Mouse (Mus musculus): ENCODE measurements around the gene Gpatch2. TPM values are rescaled to one million over a fixed set of nuclear protein-coding genes. Genes with fewer than 3 reads are reported as not detected.

The Gpatch2 gene
- polyA plus RNA-seq, 1 experiment = 9.8 TPM

DNA sequence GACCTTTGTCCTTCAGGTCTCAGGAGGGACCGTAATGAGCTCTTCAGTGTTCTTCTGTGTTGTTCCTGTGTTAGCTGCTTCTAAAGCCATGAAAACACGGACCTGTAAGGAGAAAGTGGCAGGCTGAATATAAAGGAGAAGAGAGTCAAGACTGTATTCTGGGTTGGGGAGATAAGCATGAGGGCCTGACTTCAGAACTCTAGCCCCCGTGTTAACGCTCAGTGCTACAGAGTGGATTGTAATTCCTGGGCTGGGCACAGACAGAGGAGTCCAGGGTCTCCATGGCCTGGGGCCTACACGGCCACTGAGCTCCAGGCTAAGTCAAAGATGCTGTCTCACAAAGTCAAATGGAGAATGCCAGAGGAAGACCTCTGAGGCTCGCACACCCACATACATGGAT, 132.3 kb downstream of the Gpatch2 start:
- Histone ChIP-seq H3K27ac (ENCODE audit: control insufficient read depth, insufficient read depth, low read depth, low read length, poor library complexity) (peak overlapping the region; percentile 72), H3K4me1 (ENCODE audit: control insufficient read depth, insufficient read depth, low read length) (no peaks in the 10 kb centered on the region; the same call in 1 of the 2 replicates), H3K4me3 (replicated peaks; ENCODE audit: control insufficient read depth, low read depth, low read length) (no peak overlapping the region)
- no peak for TF ChIP-seq POLR2A (IDR thresholded peaks at IDR 0.05; ENCODE audit: borderline replicate concordance, control insufficient read depth, low read depth, low read length)
- TF ChIP-seq CTCF (IDR thresholded peaks at IDR 0.05; ENCODE audit: control insufficient read depth, insufficient read depth, low read length) = no peak
- WGBS = 60% methylated on average over 6 of the region's 6 CpGs

DNA sequence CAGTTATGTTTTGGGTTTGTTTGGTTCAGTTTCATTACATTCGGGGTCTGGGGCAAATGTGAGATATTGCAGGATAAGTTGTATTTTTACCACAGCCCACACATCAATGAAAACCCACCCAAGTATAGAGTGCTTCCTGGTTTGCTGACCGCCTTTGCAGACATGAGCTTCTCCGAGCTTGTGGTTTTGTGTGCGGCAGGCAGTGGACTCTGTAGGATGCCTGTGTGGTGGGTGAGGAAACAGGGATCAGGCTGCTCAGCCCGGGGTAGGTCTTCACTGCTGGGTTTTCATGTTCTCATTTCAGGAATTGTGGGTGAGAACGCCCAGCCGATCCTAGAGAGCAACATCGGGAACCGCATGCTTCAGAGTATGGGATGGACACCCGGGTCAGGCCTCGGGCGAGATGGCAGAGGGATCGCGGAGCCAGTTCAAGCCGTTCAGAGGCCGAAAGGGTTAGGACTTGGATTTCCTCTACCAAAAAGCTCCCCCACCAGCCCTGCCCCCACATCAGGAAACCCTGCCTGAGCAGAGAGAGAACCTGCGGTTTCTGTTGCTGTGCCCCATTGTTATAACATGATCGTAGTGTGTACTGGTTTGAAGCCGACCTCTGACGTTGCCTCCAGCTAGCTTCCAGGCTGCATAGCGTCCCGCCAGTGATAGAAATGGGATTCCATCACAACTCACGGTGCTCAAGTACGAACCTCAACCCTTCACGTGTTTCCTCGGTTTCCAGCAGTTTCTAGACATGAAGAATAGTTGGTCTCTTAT, 132.9 kb downstream of the Gpatch2 start:
- TF ChIP-seq CTCF (IDR thresholded peaks at IDR 0.05; ENCODE audit: control insufficient read depth, insufficient read depth, low read length) (no peak), POLR2A (IDR thresholded peaks at IDR 0.05; ENCODE audit: borderline replicate concordance, control insufficient read depth, low read depth, low read length) (no peak)
- WGBS = 43% methylated on average over 26 of the region's 26 CpGs
- Histone ChIP-seq H3K4me3 (replicated peaks; ENCODE audit: control insufficient read depth, low read depth, low read length) (peak overlapping the region; percentile 34), H3K27ac (ENCODE audit: control insufficient read depth, insufficient read depth, low read depth, low read length, poor library complexity) (peak overlapping the region; percentile 21), H3K4me1 (ENCODE audit: control insufficient read depth, insufficient read depth, low read length) (no peaks in the 10 kb centered on the region; the same call in 1 of the 2 replicates)

DNA sequence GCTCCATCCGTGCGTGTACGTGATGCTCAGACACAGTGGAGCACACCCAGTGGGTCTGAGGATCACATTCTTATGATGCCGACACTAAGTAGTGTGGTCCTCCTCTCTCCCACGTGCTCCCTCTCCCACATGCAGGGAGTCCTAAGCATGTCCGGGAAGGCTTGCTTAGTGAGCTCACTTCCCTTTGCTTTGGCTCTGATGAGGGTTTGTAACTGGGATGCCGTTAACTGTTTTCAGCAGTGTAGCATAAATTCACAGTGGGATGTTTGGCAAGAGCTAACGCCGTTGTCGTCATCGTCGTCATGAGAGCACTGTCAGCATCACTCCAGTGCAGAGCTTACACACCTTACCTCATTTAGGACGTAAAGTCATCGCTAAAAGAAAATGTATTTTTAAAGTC, 133.6 kb downstream of the Gpatch2 start:
- H3K27ac ChIP-seq (ENCODE audit: control insufficient read depth, insufficient read depth, low read depth, low read length, poor library complexity) = no peak overlapping the region
- no peak overlapping the region for H3K4me3 ChIP-seq (replicated peaks; ENCODE audit: control insufficient read depth, low read depth, low read length)
- no peak for TF ChIP-seq CTCF (IDR thresholded peaks at IDR 0.05; ENCODE audit: control insufficient read depth, insufficient read depth, low read length)
- TF ChIP-seq POLR2A (IDR thresholded peaks at IDR 0.05; ENCODE audit: borderline replicate concordance, control insufficient read depth, low read depth, low read length) = no peak
- WGBS = 63% methylated on average over 14 of the region's 14 CpGs
- no peaks in the 10 kb centered on the region; the same call in 1 of the 2 replicates for H3K4me1 ChIP-seq (ENCODE audit: control insufficient read depth, insufficient read depth, low read length)

DNA sequence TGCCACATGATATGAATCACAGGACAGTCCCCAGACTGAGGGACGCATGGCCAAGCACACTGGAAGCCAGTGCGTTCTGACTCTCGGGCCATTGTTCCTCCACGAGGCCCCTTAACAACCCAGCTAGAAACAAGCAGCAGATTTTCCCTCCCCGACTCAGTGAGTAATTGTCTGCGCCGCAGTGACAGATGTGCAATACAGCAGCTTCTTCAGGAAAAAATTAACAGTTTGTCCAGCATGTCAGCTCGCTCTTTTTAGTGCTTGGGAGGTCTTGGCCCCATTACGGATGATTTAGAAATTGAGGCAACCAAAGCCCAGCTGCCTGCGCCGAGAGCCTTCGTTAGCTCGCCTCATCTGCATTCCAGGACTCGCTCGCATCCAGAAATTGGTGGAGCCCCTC, 140.9 kb downstream of the Gpatch2 start:
- 91% methylated on average over 15 of the region's 15 CpGs for WGBS
- TF ChIP-seq CTCF (IDR thresholded peaks at IDR 0.05; ENCODE audit: control insufficient read depth, insufficient read depth, low read length) (no peak), POLR2A (IDR thresholded peaks at IDR 0.05; ENCODE audit: borderline replicate concordance, control insufficient read depth, low read depth, low read length) (no peak)
- Histone ChIP-seq H3K4me3 (replicated peaks; ENCODE audit: control insufficient read depth, low read depth, low read length) (no peak overlapping the region), H3K4me1 (ENCODE audit: control insufficient read depth, insufficient read depth, low read length) (no peaks in the 10 kb centered on the region), H3K27ac (ENCODE audit: control insufficient read depth, insufficient read depth, low read depth, low read length, poor library complexity) (no peak overlapping the region)

DNA sequence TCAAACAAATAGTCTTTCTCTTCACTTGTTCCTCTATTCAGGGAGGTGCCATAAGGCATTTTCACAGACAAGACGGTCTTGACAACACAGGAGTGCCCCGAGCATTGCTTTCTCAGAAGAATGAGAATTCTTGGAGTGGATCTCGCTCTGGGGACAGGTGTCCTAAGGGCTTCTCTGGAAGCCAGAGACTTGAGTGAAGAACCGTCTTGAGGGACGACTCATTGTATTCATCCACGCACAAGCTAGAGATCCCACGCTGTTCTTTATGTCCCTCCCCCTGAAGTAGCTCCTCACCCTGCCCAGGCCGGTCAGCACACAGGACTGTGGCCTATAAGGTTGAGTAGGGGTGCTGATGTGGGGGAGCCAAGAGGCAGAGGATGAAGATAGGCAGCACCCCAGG, 141.6 kb downstream of the Gpatch2 start:
- no peak for TF ChIP-seq POLR2A (IDR thresholded peaks at IDR 0.05; ENCODE audit: borderline replicate concordance, control insufficient read depth, low read depth, low read length)
- TF ChIP-seq CTCF (IDR thresholded peaks at IDR 0.05; ENCODE audit: control insufficient read depth, insufficient read depth, low read length) = no peak
- H3K27ac ChIP-seq (ENCODE audit: control insufficient read depth, insufficient read depth, low read depth, low read length, poor library complexity) = no peak overlapping the region
- 91% methylated on average over 8 of the region's 8 CpGs for WGBS
- no peaks in the 10 kb centered on the region for H3K4me1 ChIP-seq (ENCODE audit: control insufficient read depth, insufficient read depth, low read length)
- H3K4me3 ChIP-seq (replicated peaks; ENCODE audit: control insufficient read depth, low read depth, low read length) = no peak overlapping the region

DNA sequence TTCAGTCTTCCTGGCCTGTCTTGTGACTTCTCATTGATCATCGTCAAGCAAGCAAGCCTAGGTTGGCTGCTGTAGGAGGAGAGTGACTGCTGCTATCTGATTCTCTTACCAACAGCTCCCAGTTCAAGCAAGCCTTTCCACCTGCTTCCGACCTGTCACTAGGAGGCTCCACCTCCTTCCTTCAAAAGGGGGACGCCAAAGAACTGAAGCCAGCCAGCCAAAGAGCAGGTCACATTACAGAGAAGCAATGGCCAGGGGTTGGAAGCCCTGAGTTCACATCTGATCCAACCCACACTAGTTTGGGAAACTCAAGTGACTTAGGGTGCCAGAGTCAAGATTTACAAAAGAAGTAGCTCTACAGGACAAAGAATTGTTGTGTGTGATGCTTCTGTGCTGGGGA, 144.9 kb downstream of the Gpatch2 start:
- 52% methylated on average over 3 of the region's 3 CpGs for WGBS
- Histone ChIP-seq H3K27ac (ENCODE audit: control insufficient read depth, insufficient read depth, low read depth, low read length, poor library complexity) (no peak overlapping the region), H3K4me3 (replicated peaks; ENCODE audit: control insufficient read depth, low read depth, low read length) (no peak overlapping the region), H3K4me1 (ENCODE audit: control insufficient read depth, insufficient read depth, low read length) (no peaks in the 10 kb centered on the region)
- TF ChIP-seq CTCF (IDR thresholded peaks at IDR 0.05; ENCODE audit: control insufficient read depth, insufficient read depth, low read length) (no peak), POLR2A (IDR thresholded peaks at IDR 0.05; ENCODE audit: borderline replicate concordance, control insufficient read depth, low read depth, low read length) (no peak)

DNA sequence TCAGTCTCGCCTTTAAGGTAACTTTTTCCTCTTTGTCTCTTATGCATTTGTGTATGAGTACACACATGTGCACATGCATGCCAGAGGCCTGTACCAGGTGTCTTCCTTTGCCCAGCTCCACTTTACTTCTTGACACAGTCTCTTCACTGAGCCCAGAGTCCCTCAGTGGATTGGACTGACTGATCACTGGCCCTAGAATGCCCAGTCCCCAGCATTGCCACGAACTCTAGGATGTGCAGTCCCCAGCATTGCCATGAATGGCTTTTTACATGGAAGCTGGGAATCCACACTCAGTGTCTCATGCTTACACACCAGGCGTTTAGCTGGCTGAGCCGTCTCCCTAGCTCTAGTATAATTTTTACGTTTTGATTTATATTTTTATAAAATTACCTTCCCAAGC, 147.2 kb downstream of the Gpatch2 start:
- no peak overlapping the region for H3K27ac ChIP-seq (ENCODE audit: control insufficient read depth, insufficient read depth, low read depth, low read length, poor library complexity)
- H3K4me3 ChIP-seq (replicated peaks; ENCODE audit: control insufficient read depth, low read depth, low read length) = no peak overlapping the region
- no peaks in the 10 kb centered on the region; the same call in 1 of the 2 replicates for H3K4me1 ChIP-seq (ENCODE audit: control insufficient read depth, insufficient read depth, low read length)
- 77% methylated on average over 5 of the region's 5 CpGs for WGBS
- no peak for TF ChIP-seq CTCF (IDR thresholded peaks at IDR 0.05; ENCODE audit: control insufficient read depth, insufficient read depth, low read length)
- no peak for TF ChIP-seq POLR2A (IDR thresholded peaks at IDR 0.05; ENCODE audit: borderline replicate concordance, control insufficient read depth, low read depth, low read length)

DNA sequence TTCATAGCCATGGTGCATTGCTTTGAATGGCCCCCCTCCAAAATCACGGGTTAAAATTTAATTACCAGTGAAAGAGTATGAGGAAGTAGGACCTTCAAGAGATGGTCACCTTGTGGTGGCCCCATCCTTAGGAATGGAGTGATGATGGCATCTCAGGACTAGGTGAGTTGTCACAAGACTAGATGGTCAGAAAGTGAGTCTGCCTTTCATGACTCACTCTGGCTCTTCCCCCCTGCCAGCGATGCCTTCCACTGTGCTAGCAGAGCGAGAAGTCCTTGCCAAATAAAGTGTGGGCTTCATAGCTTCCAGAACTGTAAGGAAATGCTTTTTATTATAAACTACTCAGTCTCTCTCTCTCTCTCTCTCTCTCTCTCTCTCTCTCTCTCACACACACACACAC, 150.1 kb downstream of the Gpatch2 start:
- no peak overlapping the region for H3K4me3 ChIP-seq (replicated peaks; ENCODE audit: control insufficient read depth, low read depth, low read length)
- no peak for TF ChIP-seq POLR2A (IDR thresholded peaks at IDR 0.05; ENCODE audit: borderline replicate concordance, control insufficient read depth, low read depth, low read length)
- TF ChIP-seq CTCF (IDR thresholded peaks at IDR 0.05; ENCODE audit: control insufficient read depth, insufficient read depth, low read length) = no peak
- 65% methylated on average over 3 of the region's 3 CpGs for WGBS
- no peak overlapping the region for H3K27ac ChIP-seq (ENCODE audit: control insufficient read depth, insufficient read depth, low read depth, low read length, poor library complexity)
- H3K4me1 ChIP-seq (ENCODE audit: control insufficient read depth, insufficient read depth, low read length) = no peaks in the 10 kb centered on the region; the same call in 1 of the 2 replicates

Data from bone marrow, adult 2 months (tissue).